Mouse (Mus musculus): ENCODE data around the gene Cdca3.
"Not testable (repeated sequence)": the region's sequence is repeated elsewhere in the genome, so short reads cannot be mapped to it uniquely, and the experiment has no call there.

Cdca3 gene

DNA sequence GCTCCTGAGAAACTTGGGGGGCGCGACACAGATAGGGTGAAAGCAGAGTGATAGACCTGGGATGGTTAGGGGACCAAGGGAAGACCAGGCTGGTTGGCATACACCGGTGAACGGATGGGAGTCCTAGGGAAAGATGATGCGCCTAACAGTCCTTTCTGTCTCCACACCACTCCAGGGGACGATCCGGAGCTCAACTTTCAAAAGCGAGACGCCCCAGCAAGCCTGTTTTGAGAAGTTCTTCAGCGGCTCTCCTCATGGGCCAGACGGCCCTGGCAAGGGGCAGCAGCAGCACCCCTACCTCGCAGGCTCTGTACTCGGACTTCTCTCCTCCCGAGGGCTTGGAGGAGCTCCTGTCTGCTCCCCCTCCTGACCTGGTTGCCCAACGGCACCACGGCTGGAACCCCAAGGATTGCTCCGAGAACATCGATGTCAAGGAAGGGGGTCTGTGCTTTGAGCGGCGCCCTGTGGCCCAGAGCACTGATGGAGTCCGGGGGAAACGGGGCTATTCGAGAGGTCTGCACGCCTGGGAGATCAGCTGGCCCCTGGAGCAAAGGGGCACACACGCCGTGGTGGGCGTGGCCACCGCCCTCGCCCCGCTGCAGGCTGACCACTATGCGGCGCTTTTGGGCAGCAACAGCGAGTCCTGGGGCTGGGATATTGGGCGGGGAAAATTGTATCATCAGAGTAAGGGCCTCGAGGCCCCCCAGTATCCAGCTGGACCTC, 20.1 kb upstream of the Cdca3 start:
- DNase-seq (ENCODE audit: low spot score), result peak; percentile 81

DNA sequence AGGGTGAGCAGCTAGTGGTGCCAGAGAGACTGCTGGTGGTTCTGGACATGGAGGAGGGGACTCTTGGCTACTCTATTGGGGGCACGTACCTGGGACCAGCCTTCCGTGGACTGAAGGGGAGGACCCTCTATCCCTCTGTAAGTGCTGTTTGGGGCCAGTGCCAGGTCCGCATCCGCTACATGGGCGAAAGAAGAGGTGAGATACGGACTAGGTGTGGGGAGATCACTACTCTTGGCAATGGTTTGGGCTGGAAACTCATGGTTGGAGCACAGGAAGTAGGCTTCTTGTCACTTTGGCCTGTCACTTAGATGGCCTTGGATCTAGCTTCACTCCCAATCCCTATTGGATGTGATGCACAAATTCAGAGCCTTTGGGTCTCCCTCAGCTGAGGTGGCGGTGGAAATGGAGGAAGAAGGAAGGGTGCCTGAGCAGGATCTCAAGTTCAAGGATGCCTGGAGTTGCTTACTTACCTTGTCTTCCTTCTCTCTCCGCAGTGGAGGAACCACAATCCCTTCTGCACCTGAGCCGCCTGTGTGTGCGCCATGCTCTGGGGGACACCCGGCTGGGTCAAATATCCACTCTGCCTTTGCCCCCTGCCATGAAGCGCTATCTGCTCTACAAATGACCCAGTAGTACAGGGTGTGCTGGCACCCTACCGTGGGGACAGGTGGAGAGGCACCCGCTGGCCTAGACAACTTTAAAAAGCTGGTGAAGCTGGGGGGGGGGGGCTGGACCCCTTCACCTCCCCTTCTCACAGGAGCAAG, 19.4 kb upstream of the Cdca3 start:
- no peak for DNase-seq (ENCODE audit: low spot score)

DNA sequence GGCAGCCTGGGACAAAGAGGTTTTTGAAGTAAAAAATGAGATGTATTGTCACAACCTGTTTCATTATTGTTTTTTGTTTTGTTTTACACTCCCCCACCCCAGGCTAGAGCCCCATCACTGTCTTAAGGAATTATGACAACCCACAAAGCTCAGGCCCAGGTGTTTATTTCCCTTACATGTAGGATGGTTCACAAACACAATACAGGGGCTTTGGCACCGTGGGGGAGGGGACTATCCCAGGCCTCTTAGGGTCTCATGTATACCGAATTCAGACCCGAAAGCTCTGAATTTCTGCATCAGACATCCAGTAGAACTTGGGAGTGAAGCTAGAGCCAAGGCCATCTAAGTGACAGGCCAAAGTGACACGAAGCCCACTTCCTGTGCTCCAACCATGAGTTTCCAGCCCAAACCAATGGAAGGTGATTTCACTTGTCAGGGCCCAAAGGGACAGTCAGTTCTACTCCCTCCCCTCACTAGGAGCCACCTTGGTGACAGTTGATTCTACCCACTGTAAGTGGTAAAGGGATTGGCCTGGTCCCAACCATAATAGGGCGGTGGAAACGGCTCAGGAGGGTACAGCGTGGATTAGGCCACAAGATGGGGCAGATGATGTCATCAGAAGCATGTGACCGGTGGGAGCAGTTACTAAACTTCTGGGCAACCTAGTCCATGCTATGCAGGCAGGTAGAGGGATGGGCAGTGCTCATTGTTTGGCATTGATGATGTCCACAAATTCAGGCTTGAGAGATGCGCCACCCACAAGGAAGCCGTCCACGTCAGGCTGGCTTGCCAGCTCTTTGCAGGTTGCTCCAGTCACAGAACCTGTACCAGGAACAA, 18.6 kb upstream of the Cdca3 start:
- DNase-seq (ENCODE audit: low spot score), result not testable (repeated sequence)

DNA sequence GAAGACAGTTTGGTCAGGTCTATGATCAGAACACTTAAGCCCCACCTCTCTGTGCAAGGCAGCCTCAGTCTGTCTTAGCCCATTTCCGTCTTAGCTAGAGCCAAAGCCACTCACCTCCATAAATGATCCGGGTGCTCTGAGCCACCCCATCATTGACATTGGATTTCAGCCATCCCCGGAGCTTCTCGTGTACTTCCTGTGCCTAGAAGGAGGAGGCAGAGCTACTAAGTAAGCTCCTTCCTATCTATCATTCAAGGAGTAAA, 18.0 kb upstream of the Cdca3 start:
- DNase-seq (ENCODE audit: low spot score), result no peak

DNA sequence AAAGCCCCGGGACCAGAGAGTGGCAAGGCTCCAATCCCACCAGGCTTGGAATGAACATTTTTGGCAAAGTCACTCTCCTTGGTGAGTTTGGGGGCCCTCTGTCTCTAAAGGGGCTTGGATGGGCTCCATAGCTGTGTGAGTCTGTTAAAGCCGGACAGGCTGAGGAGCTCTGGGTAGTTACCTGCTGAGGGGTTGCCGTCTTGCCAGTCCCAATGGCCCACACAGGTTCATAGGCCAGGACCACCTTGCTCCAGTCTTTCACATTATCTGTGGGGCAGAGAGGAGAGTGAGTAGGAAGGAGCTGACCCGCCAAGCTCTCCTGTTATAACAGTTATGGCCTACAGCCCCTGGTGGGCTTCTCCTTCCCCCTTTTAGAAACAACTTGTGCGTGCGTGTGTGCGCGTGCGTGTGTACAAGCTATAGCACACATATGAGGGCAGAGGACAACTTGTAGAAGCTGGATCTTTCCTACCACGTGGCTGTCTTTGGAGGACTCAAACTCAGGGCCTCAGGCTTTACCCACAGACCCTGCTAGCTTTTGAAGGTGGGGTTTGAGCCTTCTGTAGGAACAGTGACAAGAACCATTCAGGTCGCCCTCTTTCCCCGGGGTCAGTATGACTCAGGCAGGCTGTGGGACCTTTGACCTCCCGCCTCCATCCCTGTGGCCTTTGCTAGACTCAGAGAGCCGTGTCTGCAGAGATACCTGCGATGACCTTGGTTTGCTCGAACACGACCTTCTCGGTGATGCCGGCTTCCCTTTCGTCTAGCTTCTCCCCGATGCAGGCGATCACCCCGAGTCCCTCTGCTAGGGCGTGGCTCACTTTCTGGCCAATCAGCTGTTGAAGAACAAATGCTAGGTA, 17.4 kb upstream of the Cdca3 start:
- DNase-seq (ENCODE audit: low spot score), result no peak

DNA sequence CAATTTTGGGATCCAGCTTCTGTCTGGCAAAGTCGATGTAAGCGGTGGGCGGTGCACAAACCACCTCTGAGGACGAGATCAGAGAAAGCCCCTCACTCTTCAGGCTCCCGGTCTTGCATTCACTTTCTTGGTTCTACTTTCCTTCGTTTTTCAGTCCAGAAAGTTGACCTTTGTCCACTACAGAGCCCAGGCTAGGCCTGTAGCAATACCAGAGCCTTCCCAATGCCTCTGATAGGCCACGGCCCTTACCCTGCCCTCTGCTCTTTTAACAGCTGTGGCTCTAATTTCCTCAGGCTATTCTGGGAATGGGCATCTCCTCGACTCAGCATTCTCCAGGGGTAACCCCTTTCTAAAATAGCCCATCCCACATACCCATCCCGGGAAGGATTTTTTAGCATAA, 16.5 kb upstream of the Cdca3 start:
- DNase-seq (ENCODE audit: low spot score), result no peak

DNA sequence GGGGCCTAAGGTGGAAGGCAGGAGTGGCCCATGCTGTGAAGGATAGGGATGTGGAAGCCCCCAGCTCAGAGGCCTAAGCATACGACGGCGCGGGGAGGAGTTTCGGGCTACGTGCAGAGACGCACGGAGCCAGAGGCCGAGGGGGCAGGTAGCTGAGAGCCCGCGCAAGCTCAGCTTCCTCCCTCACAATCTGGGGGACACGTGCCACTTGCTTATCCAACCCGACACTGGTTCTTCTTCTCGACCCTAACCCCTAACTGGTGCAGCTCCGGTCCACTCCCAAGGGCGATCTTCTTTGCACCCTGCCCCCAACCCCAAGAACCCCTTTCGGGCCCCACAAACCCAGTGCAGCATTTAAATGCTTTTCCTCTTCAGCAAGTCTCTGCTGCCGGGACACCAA, 15.9 kb upstream of the Cdca3 start:
- peak; percentile 74 for DNase-seq (ENCODE audit: low spot score)

DNA sequence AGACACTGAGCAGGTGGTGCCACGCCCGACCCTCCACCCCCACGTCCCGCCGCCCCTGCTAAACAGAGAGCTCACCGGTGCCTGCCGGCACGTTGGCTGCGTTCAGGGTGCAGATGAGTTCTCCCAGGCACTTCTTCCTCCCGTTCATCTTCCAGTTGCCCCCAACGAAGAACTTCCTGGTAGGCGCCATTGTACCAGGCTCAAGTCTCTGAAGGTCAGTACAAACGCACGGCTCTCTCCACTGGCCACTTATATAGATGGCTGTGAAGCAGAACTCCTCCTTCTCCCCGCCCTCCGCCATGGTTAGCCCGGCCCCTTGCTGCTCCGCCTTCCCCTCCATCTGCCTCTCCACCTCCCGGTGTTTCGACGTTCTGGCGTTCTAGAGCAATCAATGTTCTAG, 15.4 kb upstream of the Cdca3 start, which contains the start of gene Tpi1:
Tpi1 (minus strand) TSS at position 364 of the 400 bp plus-strand sequence.
- DNase-seq (ENCODE audit: low spot score), result peak; percentile 92

DNA sequence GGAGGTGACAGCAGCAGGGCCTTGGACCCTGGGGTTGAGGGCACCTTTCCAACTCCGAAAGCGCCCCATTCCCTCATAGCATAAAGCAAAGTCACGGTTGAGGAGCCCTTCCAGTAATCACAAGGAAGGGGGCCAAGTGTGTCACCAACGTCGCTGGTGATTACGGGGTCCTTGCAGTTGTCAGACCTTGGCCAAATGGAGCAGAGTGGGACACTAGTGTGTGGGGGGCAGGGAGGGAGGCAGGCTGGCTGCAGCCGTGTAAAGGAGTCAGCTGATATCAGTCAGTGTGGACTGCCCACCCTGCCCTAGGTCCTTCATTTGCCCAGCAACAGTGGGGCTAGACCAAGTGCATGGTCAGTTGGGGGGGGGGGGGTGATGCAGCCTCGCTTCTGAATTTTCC, 14.9 kb upstream of the Cdca3 start:
- no peak for DNase-seq (ENCODE audit: low spot score)

DNA sequence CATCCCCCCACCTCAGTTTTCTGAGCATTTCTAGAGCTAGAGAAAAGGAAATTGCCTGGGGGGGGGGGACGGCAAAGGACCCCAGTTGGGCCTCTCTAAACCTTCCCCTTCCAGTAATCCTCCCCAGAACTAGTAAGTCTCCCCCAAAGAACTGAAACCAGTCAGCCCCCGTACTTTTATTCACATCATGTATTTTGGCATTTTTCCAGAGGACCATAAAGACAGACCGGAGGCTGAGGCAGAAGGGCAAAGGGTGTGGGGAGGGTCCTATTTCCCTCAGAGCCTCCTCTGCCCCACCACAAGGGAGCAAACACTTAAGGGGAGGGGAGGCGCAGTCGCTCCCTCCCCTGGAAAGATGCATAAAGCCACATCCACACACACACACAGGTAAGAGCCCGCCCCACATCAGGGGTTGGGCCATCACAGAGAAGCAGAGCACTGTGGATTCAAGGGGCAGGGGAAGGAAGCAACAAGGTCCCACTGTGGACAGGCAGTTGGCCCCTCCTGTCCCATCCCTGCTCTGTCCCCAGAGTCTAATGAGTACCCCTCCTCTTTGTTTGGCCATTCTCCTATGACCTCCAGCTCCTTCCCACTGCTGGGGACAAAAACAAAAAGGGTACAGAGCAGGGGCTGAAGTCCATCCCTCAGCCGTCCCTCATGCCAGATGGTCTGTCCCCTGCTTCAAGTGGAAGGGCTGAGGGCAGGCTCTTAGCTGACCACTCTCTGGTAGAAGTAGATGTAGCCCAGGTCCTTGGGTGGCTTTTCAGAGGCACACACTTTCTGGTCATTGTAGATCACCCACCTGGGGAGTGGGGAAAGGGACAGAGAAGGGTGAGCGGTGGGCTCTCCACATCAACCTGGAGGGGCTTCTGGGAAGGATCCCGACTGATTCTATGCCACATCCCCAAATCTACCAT, 14.2 kb upstream of the Cdca3 start:
- no peak for DNase-seq (ENCODE audit: low spot score)

DNA sequence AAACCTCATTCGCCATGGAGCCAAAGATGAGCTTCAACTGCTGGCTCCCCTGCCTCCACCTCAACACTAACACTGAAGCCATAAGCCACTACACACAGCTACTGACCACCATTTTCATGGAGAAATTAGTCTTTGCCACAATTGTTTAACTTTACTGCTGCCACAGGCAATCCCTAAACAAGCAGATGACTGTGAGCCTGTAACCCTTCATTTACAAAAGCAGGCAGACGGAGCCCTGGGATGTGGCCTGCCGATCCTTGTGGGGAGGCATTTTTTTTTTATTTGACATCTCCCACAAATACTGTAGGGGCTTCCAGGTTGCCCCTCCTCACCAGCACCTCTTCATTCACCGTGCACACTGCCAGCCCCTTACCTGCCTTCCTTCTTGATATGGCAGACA, 12.7 kb upstream of the Cdca3 start:
- DNase-seq (ENCODE audit: low spot score), result no peak

DNA sequence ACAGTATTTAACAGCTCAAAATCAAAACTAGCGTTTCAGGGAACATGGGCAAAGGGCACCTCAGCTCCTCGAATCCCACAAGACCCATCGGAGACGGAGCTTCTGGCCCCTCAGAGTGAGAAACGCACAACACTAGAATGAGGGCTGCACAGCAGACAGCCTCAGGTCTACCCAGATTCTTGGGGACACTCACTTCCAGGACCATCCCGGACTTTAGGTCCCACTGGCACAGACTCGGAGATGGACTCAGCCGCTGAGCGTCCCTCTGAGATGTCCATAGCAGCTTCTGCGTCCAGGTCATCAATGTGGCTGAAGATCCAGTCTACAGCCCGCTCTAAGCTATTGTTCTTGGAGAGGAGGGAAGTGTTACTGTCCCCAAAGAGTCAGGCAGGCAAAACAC, 12.2 kb upstream of the Cdca3 start:
- no peak for DNase-seq (ENCODE audit: low spot score)

DNA sequence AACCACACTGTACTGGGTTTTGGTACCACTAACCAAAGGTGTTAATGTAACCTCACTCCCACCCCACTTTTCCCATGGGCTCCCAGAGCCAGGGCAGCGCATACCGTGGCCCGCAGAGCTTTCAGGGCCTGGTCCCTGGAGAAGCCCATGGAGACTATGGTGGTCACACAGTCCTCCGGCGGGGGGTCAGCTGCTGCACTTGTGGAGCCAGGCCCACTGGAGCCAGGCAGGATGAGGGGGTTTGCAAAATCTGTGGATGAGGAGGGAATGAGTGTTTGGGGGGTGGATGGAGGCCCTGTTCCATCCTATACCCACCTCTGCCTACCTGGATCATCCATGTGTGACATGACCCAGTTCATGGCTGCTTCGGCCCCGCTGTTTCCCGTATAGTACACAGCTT, 11.8 kb upstream of the Cdca3 start:
- no peak for DNase-seq (ENCODE audit: low spot score)

DNA sequence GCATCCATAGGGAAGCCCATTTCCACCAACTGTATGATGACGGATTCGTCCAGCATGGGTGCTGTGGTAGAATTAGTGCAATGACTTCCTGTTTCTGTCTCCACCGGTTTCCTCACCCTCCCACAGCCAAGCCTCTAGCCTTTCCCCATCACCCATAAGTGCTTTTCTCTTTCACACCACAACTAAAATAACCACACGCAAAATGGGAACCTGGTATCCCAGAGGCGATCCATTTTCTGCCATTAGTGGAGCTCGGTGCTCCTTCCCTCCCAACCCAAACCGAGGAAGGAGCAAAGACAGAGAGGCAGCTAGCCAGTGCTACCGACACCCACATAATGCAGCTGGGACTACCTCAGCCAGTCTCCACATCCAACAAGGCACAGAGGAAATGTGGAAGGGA, 11.4 kb upstream of the Cdca3 start:
- DNase-seq (ENCODE audit: low spot score), result no peak

DNA sequence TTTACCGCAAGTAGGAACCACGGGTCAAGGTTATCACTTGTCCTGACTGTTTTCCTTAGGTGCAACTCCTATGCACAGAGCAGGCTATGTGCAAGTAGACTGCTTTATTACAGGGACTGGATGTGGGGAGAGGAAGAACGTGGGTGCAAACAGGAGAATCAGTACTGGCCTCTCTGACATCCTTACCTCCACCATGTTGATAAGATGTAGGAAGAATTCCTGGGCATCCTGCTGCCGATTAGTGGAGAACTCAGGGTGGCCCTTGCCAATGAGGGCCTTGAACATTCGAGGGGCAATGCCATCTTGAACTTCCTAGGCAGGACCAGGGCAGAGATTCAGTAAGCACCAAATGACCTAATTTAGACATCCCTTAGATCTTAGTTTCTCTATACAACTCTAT, 8.5 kb upstream of the Cdca3 start:
- DNase-seq (ENCODE audit: low spot score), result no peak

DNA sequence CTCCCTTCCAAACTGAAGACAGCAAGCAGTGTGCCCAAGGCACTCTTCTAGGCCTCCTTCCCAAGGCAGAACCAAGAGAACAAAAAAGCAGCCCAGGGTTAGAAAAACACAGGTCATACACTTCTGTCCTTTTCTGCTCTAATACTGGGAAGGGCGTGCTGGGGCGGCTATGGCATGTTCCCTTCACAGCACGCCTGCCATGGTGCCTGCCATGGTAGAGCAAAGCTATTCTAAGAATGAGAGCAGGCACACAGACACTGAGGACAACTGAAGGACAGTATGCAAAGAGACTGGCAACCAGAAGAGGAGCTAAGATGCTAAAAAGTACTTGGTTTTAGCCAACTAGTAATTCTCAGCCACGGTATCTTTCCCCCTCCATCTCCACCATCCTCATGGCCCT, 7.3 kb upstream of the Cdca3 start:
- DNase-seq (ENCODE audit: low spot score), result no peak

DNA sequence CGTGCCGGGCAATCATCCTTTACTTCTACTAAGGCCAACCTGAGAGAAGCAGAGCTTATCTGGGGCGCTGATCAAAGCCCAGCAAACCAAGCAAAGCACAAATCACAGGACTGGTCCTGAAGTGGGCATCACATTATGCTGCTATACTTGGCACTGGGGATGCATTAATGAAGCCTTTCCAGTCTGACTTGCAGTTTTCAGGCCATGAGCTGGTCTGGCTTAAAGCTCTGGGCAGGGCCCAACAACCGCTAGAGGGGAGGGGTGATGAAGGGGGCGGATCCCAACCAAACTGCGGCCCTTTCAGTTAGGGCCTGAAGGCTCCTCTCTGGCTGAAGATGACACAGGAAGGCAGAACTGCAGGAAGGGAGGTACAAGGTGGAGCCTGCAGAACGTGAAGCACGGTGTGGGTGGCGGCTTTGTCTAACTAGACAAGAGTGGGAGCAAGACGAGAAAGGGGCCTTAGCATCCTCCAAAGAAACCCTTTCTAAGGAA, 1.2 kb upstream of the Cdca3 start:
- no peak for DNase-seq (ENCODE audit: low spot score)

DNA sequence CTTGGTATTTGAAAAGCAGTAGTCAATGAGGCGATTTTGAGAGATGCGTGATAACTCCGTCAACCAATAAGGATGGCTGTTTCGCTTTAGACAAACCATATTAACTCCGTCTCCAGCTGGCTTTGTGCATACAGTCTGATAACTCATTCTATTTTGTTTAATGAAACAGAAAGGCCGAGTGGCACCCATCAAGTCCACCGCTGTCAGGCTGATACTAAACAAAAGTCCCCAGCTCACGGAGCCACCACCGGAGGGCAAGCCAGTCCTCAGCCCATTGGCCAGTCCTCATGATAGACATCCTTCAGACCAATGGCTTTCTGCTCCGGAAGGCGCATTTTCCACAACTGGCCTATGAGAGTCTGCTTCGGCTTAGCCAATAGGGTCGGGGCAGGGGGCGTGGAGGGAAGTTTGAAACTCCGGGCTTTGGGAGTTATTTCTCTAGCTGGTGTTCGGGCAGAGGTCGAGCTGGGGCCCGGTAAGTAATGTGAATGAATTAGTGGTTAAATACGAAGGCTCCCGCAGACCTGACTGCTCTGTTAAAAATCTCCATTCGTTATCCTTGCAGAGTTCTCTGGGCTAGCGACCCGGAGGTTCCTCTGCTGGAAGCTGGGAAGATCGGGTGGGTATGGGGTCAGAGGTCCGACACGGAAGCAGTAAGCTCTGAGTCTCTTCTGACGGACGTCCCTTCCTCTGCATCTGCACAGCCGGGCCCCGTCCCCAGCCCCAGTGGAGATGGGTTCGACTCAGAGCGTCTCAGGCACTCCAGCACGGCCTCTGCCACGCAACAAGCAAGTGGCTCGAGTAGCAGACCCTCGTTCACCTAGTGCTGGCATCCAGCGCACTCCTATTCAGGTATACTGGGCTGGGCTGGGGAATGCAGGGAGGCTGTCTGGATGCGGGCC, 703 bp downstream of the Cdca3 start:
- DNase-seq (ENCODE audit: low spot score), result peak; percentile 95

DNA sequence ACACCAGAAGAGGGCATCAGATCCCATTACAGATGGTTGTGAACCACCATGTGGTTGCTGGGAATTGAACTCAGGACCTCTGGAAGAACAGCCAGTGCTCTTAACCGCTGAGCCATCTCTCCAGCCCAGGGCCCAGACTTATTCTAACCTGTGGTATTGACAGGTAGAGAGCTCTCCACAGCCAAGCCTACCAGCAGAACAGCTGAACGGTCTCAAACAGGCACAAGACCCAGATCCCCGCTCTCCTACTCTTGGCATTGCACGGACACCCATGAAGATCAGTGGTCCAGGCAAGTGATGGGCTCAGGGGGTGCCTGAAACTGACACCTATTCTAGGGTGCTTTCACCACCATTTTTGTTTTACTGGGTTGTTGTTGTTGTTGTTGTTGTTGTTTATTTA, 1.9 kb downstream of the Cdca3 start:
- DNase-seq (ENCODE audit: low spot score), result not testable (repeated sequence)

DNA sequence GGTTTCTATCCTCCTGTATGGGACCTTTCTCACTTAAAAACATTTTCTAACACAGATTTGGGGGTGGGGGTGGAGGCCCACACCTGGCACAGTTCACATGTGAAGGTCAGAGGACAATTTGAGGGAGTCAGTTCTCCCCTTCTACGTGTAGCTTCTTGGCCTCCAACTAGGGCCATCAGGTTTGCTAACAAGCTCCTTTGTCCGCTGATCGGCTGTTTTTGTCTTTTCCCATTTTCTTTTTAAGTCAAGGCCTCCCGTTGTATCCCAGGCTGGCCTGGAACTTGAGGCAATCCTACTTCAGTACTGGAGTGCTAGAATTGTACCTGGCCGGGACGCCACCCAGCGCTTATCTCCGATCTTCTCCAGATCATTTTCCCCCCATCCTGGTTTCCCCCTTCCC, 2.3 kb downstream of the Cdca3 start:
- no peak for DNase-seq (ENCODE audit: low spot score)

Data from layer of hippocampus, adult 11-12 months (tissue).